Mouse (Mus musculus) liver, embryonic 13.5 days (tissue): ENCODE results near the gene Rrp8. TPM values are rescaled to one million over a fixed set of nuclear protein-coding genes. Genes with fewer than 3 reads are reported as not detected.
"Not testable (repeated sequence)": the region's sequence is repeated elsewhere in the genome, so short reads cannot be mapped to it uniquely, and the experiment has no call there.

Experiments
- ATAC-seq: fragments of 200-750 bp; cut with Nextera tagmentation; 2 replicates; pipeline ENCODE4 v1.8.0; 2017; ENCODE audit warnings: low read depth, mild to moderate bottlenecking, moderate number of reproducible peaks, moderate library complexity
- DNase-seq: peaks from one replicate; pipeline ENCODE4 v3.0.0; 2022
- H3K27ac ChIP-seq: fragments of 300-500 bp; sonication (generic); 2 replicates; pipeline ENCODE4 v1.5.1; 2015; ENCODE audit warnings: moderate library complexity, mild to moderate bottlenecking, inconsistent platforms
- H3K27me3 ChIP-seq: fragments of 300-500 bp; sonication (generic); 2 replicates; pipeline ENCODE4 v1.6.1; 2015; ENCODE audit warnings: mild to moderate bottlenecking, inconsistent platforms
- H3K36me3 ChIP-seq: fragments of 300-500 bp; sonication (generic); 2 replicates; pipeline ENCODE4 v1.6.1; 2015; ENCODE audit warnings: mild to moderate bottlenecking, inconsistent platforms
- H3K4me1 ChIP-seq: fragments of 300-500 bp; sonication (generic); replicated peaks from 2 replicates; pipeline ENCODE4 v1.6.1; 2015; ENCODE audit warnings: inconsistent platforms
- H3K4me2 ChIP-seq: fragments of 300-500 bp; sonication (generic); 2 replicates; pipeline ENCODE4 v1.6.1; 2015; ENCODE audit warnings: inconsistent platforms, mild to moderate bottlenecking, moderate library complexity
- H3K4me3 ChIP-seq: fragments of 300-500 bp; sonication (generic); replicated peaks from 2 replicates; pipeline ENCODE4 v1.5.1; 2015; ENCODE audit warnings: mild to moderate bottlenecking, inconsistent platforms
- H3K9ac ChIP-seq: fragments of 300-500 bp; sonication (generic); 2 replicates; pipeline ENCODE4 v1.6.1; 2015; ENCODE audit warnings: mild to moderate bottlenecking, inconsistent platforms
- H3K9me3 ChIP-seq: fragments of 300-500 bp; sonication (generic); replicated peaks from 2 replicates; pipeline ENCODE4 v1.6.1; 2016; ENCODE audit warnings: inconsistent platforms
- WGBS: fragments of 180-500 bp; shearing (Covaris S2); methylation state at CpG from one replicate; pipeline ENCODE4 v1.1.7; 2015; ENCODE audit not compliant: insufficient replicate concordance; 5-methylcytosine and 5-hydroxymethylcytosine counted together
- polyA plus RNA-seq: library from polyadenylated mRNA; unstranded; fragments of >200 nt; fragmentation: Nextera tagmentation; extraction: Ambion mirVana; gene quantifications from 2 replicates; pipeline ENCODE4 v1.2.1, GENCODE M21; 2015

Gene Rrp8
- polyA plus RNA-seq, 1 experiment from 2014 or later: 25.2 TPM

DNA sequence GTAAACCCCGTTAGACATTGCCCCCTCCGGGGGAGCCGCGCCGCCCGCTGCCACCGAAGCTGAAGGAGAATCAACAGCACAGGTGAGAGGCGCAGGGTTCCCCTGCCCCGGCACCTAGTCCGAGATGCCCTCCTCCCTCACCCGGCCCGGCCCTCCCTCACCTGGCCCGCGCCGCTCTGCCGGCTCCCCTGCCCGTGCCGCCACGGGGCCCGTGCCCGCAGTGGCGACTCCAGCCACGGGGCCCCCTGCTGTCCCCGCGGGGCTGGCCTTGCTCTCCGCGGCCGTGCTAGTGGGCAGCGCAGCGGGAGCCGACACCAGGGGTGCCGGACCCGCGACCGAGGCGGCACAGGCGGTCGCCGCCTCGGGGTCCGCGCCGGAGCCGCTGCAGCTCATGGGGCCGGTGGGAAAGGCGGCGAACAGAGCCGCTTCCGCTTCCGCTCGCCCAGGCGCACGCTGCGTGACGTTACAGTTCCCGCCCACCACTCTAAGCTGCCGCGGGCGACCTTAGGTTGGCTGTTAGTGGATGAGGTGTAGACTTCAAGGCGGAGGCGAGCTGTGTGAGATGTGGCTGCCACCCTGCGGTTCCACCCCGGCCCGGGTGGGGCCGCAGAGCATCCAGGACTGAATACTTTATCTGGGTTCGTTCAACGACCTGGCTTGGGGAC is 6.9 kb upstream of the Rrp8 start, which contains the start of gene Taf10:
TSS of gene Taf10 (minus strand) at position 436 of the 665 bp plus-strand sequence.
- H3K9me3 ChIP-seq: no peaks in the 10 kb centered on the region
- DNase-seq (peak; percentile 89), ATAC-seq (peak; percentile 99)
- no peaks in the 10 kb centered on the region for H3K27me3 ChIP-seq
- H3K27ac ChIP-seq: peak within 1 kb of the TSS; percentile 84
- H3K4me3 ChIP-seq: peak within 1 kb of the TSS; percentile 81
- WGBS: under 1% methylated on average over 65 of the region's 67 CpGs
- H3K4me1 ChIP-seq: peaks cover 39% of the 10 kb centered on the region
- H3K4me2 ChIP-seq: peak within 1 kb of the TSS; percentile 89
- H3K9ac ChIP-seq: peak within 1 kb of the TSS; percentile 88
- peaks cover 67% of the 10 kb centered on the region for H3K36me3 ChIP-seq

DNA sequence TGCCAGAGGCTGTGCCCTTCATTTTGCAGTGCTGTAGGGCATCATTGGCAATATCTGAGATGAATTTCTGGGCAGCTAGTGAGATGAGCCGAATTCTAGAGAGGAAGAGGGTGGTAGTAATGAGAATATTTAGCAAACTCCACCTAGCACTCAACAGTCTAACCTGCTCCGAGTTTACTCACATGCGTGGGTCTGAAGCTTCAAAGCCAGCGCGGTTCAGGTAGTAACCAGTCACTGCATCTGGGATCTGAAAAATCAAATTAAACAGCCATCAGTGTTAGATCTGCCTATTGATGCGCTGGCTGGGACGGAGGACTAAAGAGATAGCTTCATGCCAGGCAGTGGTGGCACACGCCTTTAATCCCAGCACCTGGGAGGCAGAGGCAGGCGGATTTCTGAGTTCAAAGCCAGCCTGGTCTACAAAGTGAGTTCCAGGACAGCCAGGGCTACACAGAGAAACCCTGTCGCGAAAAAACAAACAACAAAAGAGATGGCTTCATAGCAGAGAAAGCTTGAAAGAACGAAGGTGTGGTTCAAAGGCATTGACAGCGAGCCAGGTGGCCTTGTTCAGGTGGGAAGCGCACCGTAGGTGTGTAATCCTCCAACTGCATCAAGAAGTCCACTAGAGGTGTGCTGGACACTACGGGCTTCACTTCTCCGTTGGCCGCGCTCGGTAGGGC is 6.2 kb upstream of the Rrp8 start:
- H3K27me3 ChIP-seq, H3K9me3 ChIP-seq, DNase-seq, ATAC-seq: not testable (repeated sequence)
- Histone ChIP-seq H3K4me3 (peak overlapping the region; percentile 81), H3K9ac (peak overlapping the region; percentile 88), H3K27ac (peak overlapping the region; percentile 84), H3K4me2 (peak overlapping the region; percentile 89), H3K4me1 (peaks cover 46% of the 10 kb centered on the region), H3K36me3 (peaks cover 61% of the 10 kb centered on the region)
- WGBS: 23% methylated on average over 20 of the region's 20 CpGs

DNA sequence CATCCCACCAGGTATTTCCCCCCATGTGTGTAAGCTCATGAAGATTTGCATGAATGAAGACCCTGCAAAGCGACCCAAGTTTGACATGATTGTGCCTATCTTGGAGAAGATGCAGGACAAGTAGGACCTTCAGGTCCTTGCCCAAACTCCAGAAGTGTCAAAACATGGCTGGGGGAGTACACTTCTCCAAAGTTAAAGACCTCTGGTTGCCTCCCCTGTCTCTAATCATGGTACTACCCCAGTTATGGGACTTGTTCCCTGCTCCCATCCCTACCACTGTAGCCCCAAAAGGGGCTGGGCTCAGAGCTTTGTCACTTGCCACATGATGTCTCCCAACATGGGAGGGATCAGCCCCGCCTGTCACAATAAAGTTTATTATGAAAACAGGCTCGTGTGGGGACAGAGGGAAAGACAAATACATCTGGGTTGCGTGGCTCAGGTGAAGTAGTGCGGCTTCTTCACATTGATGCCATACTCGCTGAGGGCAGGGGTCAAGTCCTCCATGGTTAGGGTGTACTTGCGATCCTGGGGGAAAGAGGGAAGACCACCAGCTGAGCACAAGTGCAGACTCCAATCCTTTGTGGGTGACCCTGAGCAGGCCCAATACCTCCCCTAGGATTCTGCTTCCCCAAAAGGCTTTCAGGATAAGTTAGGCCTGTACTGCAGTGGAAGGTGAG is 5.5 kb upstream of the Rrp8 start:
- DNase-seq, ATAC-seq, H3K9me3 ChIP-seq, H3K27me3 ChIP-seq: not testable (repeated sequence)
- Histone ChIP-seq H3K36me3 (peaks cover 53% of the 10 kb centered on the region), H3K27ac (peak overlapping the region; percentile 84), H3K4me1 (peaks cover 53% of the 10 kb centered on the region), H3K9ac (peak overlapping the region; percentile 88), H3K4me2 (peak overlapping the region; percentile 89), H3K4me3 (peak overlapping the region; percentile 81)
- 77% methylated on average over 7 of the region's 7 CpGs for WGBS

DNA sequence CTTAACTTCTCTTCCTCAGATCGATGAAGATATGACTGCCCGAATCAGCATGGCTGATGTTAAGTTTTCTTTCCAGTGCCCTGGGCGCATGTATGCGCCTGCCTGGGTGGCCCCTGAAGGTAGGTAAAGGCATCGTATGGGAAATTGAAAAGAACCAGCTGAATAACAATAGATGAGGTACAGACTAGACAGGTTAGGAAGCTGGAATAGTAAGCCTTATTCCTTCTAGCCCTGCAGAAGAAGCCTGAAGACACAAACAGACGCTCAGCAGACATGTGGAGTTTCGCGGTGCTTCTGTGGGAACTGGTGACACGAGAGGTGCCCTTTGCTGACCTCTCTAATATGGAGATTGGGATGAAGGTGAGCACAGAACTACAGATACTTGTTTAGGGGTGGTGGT is 4.8 kb upstream of the Rrp8 start:
- DNase-seq: no peak
- 0 out of 2 replicates have a peak overlapping the region, but pooled peaks have one; percentile 81 for H3K4me3 ChIP-seq
- H3K4me1 ChIP-seq: peaks cover 59% of the 10 kb centered on the region
- no peak for ATAC-seq
- no peaks in the 10 kb centered on the region for H3K27me3 ChIP-seq
- H3K36me3 ChIP-seq: peaks cover 47% of the 10 kb centered on the region
- WGBS: 82% methylated on average over 9 of the region's 9 CpGs
- no peak overlapping the region for H3K9ac ChIP-seq
- no peak overlapping the region for H3K4me2 ChIP-seq
- no peak overlapping the region for H3K27ac ChIP-seq
- no peaks in the 10 kb centered on the region for H3K9me3 ChIP-seq

DNA sequence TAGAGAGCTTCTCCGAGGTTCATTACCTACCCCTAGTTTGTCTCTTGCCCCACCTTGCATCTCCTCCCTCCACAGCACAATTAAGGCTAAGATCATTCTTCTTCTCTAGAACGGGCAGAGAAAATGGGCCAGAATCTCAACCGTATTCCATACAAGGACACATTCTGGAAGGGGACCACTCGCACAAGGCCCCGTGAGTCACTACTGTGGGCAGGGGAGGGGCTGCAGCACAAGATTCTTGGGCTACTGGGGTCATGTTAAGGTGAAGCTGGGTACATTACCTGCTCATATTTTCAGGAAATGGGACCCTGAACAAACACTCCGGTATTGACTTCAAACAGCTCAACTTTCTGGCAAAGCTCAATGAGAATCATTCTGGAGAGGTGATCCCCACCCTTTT is 3.7 kb upstream of the Rrp8 start:
- DNase-seq: no peak

DNA sequence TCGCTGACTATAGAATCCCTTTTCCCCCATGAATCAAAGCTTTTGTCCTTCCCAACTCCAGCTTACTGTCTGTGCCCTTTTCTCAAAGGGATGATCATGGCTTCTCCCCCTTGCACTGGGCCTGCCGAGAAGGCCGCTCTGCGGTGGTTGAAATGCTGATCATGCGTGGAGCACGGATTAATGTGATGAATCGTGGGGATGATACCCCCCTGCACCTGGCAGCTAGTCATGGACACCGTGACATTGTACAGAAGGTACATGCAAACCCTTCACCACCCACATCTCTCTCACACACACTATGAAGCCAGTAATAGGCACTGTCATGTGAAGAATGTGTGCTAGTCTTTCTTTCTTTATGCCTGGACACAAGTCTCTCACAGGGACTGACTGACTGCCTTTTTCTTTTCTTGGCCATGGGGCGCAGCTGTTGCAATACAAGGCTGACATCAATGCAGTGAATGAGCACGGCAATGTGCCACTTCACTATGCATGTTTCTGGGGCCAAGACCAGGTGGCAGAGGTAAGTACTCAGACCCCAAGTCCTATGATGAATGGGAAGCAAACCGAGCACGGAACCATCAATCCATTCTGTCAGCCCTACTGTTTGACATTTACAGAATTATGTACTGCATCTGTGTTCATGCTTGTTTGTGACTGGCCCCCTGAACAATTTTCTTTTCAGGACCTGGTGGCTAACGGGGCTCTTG is 3.1 kb upstream of the Rrp8 start:
- Histone ChIP-seq H3K4me3 (no peak overlapping the region), H3K27me3 (no peaks in the 10 kb centered on the region), H3K36me3 (peaks cover 38% of the 10 kb centered on the region), H3K4me2 (no peak overlapping the region), H3K27ac (peak overlapping the region; percentile 40; the same call in 1 of the 2 replicates), H3K9ac (no peak overlapping the region), H3K4me1 (peaks cover 63% of the 10 kb centered on the region), H3K9me3 (no peaks in the 10 kb centered on the region)
- WGBS: 86% methylated on average over 13 of the region's 13 CpGs
- ATAC-seq (no peak), DNase-seq (no peak)

More for the DNA sequence above, 3.7 kb upstream of the Rrp8 start:
- 79% methylated on average over 6 of the region's 6 CpGs for WGBS
- Histone ChIP-seq H3K4me3 (no peak overlapping the region), H3K9ac (no peak overlapping the region), H3K36me3 (peaks cover 38% of the 10 kb centered on the region), H3K9me3 (no peaks in the 10 kb centered on the region), H3K27me3 (no peaks in the 10 kb centered on the region), H3K4me2 (no peak overlapping the region), H3K27ac (peak overlapping the region; percentile 11; the same call in 1 of the 2 replicates), H3K4me1 (peaks cover 60% of the 10 kb centered on the region)
- ATAC-seq: no peak

DNA sequence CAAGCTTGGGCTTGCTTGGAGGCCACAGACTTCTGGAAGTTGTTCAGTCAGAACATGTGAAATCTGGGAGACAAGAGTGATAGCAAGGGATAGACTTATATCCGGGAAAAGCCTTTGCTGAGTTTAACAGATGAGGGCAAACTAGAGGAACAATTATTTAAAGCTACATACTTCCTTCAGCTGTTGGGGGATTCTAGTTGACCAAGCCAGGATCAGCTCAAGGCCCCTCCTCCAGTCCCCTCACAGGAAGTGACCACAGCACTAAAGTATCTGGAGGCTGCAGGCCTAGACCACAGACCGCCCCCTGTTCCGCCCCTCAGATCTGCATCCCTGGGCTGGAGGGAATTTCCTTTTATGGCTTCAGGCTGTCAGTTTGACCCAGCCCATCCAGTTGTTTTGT is 1.8 kb upstream of the Rrp8 start:
- peak overlapping the region; percentile 91 for H3K27ac ChIP-seq
- peaks cover 47% of the 10 kb centered on the region for H3K36me3 ChIP-seq
- peaks cover 66% of the 10 kb centered on the region for H3K4me1 ChIP-seq
- peak; percentile 28 for DNase-seq
- H3K4me2 ChIP-seq: peak overlapping the region; percentile 95
- no peaks in the 10 kb centered on the region for H3K9me3 ChIP-seq
- no peak for ATAC-seq
- peak overlapping the region; percentile 89 for H3K4me3 ChIP-seq
- peak overlapping the region; percentile 95 for H3K9ac ChIP-seq
- 23% methylated on average over 3 of the region's 3 CpGs for WGBS
- no peaks in the 10 kb centered on the region for H3K27me3 ChIP-seq

DNA sequence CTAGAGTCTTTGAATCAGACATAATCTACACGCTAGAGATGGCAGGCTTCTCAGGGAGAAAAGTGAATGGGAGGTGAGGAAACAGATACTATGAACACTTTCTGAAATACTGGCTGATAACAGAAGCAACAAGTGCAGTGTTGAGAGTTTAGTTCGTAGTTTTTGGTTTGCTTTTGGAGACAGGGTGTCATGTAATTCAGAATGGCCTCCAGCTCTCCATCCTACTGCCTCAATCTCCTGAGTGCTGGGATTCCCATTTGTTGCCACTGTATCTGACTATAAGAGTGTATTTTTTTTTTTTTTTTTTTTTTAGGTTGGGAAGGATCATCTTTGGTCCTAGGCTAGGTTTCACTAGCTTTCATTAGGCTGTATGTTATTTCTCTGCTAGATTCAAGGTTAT is 1.1 kb upstream of the Rrp8 start:
- Histone ChIP-seq H3K4me1 (peaks cover 65% of the 10 kb centered on the region), H3K36me3 (peaks cover 53% of the 10 kb centered on the region), H3K27ac (peak overlapping the region; percentile 91), H3K9ac (peak overlapping the region; percentile 95), H3K27me3 (no peaks in the 10 kb centered on the region), H3K9me3 (no peaks in the 10 kb centered on the region), H3K4me3 (peak overlapping the region; percentile 89), H3K4me2 (peak overlapping the region; percentile 95)
- ATAC-seq: no peak
- DNase-seq: no peak
- WGBS: 19% methylated on average over 2 of the region's 2 CpGs

DNA sequence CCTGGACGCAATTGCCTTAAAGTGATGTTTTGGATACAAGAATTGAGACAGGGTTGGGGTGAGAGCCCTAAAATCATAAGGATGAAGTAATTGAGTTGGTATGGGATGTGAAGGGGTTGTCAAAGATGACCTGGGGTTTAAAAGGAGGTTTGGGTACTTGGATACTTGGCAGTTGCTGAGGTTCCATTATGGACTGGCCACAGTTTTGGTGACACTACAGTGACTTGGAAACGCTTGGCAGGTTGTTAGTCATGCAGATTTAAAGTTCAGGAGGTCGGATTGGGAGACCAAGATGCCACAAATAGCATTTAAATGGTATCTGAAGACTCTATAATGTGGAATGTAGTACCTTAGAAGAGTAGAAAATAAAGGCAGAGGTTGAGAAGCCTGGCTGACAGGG is 463 bp upstream of the Rrp8 start:
- Histone ChIP-seq H3K9ac (peak overlapping the region; percentile 95), H3K4me2 (peak overlapping the region; percentile 95), H3K36me3 (peaks cover 53% of the 10 kb centered on the region), H3K4me1 (peaks cover 58% of the 10 kb centered on the region), H3K4me3 (peak overlapping the region; percentile 89), H3K27me3 (no peaks in the 10 kb centered on the region), H3K9me3 (no peaks in the 10 kb centered on the region), H3K27ac (peak overlapping the region; percentile 91)
- ATAC-seq (no peak), DNase-seq (no peak)
- 23% methylated on average over 3 of the region's 3 CpGs for WGBS

DNA sequence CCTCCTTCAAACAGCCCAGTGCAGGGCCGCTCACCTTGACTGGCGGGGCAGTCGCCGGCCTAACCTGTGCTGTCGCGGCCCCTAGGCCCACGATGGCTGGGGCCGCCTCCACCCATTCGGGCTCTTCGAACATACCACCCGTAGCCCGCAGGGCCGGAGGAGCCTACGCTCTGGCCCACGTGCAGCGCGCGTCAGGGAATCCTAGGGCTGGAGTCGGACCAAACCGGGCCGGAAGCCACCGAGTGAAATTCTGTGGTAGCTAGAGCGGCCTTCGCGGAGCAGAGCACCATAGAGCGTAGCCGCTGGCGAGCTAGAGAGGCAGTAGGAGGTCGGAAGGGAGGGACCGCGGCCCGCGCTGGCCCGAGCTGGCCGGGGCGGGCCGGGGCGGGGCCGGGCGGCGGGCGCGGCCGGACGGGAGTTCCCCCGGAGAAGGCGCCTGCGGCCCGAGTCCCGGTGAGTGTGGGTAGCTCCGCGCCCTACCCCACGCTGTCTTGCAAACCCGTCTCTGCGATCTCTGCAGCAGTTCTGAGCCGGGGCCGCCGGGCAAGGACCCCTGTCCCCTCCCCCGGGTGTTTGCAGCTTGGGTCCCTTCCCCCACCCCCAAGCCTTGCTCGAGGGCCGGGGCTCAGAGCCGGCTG is 802 bp downstream of the Rrp8 start, which contains the start of gene Ilk:
TSS of gene Ilk (plus strand) at position 329 of the 638 bp plus-strand sequence.
- H3K36me3 ChIP-seq: peaks cover 53% of the 10 kb centered on the region
- H3K27ac ChIP-seq: peak within 1 kb of the TSS; percentile 91
- peak within 1 kb of the TSS; percentile 95 for H3K9ac ChIP-seq
- H3K4me3 ChIP-seq: peak within 1 kb of the TSS; percentile 89
- peak; percentile 98 for ATAC-seq
- H3K4me2 ChIP-seq: peak within 1 kb of the TSS; percentile 95
- peaks cover 50% of the 10 kb centered on the region for H3K4me1 ChIP-seq
- no peaks in the 10 kb centered on the region for H3K27me3 ChIP-seq
- peak; percentile 87 for DNase-seq
- no peaks in the 10 kb centered on the region for H3K9me3 ChIP-seq
- under 1% methylated on average over 58 of the region's 62 CpGs for WGBS
